Mouse (Mus musculus) heart, embryonic 14.5 days (tissue): Measurements from ENCODE around the gene Exoc4. TPM values are rescaled to one million over a fixed set of nuclear protein-coding genes. Genes with fewer than 3 reads are reported as not detected.

ENCODE experiments used
- ATAC-seq: fragments of 200-750 bp; cut with Nextera tagmentation; 2 replicates; pipeline ENCODE4 v1.8.0; 2017; ENCODE audit warnings: low read depth, moderate TSS enrichment; ENCODE audit not compliant: insufficient number of reproducible peaks, insufficient read depth, low FRiP score
- H3K27ac ChIP-seq, 2 experiments: fragments of 200-500 bp in 1 of 2; fragments of 300-500 bp in 1 of 2; sonication (generic) in 1 of 2; replicated peaks in 1 of 2; 2 replicates each; pipeline ENCODE4 v1.5.1; 2012 to 2014; ENCODE audit warnings: low read depth in 2 of 2, low read length in 2 of 2, control low read depth in 1 of 2, mild to moderate bottlenecking in 1 of 2, mixed read lengths in 1 of 2; ENCODE audit not compliant: control insufficient read depth in 1 of 2, insufficient read depth in 1 of 2
- H3K27me3 ChIP-seq: fragments of 300-500 bp; sonication (generic); 2 replicates; pipeline ENCODE4 v1.6.1; 2014; ENCODE audit warnings: mild to moderate bottlenecking, low read length, control low read depth; ENCODE audit not compliant: control insufficient read depth, insufficient read depth
- H3K36me3 ChIP-seq: fragments of 300-500 bp; sonication (generic); 2 replicates; pipeline ENCODE4 v1.6.1; 2014; ENCODE audit warnings: mild to moderate bottlenecking, control low read depth, low read length, mixed read lengths; ENCODE audit not compliant: control insufficient read depth, insufficient read depth
- H3K4me1 ChIP-seq, 2 experiments: fragments of 200-500 bp in 1 of 2; fragments of 300-500 bp in 1 of 2; sonication (generic) in 1 of 2; 2 replicates each; pipeline ENCODE4 v1.6.1; 2012 to 2014; ENCODE audit warnings: low read length in 2 of 2, control low read depth in 1 of 2, mixed read lengths in 1 of 2; ENCODE audit not compliant: control insufficient read depth in 2 of 2, insufficient read depth in 2 of 2
- H3K4me2 ChIP-seq: fragments of 300-500 bp; sonication (generic); 2 replicates; pipeline ENCODE4 v1.6.1; 2014; ENCODE audit warnings: mild to moderate bottlenecking, low read length
- H3K4me3 ChIP-seq, 2 experiments: fragments of 200-500 bp in 1 of 2; fragments of 300-500 bp in 1 of 2; sonication (generic) in 1 of 2; 2 replicates each; pipeline ENCODE4 v1.5.1; 2012 to 2014; ENCODE audit warnings: low read length in 2 of 2, mild to moderate bottlenecking in 2 of 2, control low read depth in 1 of 2, low read depth in 1 of 2, moderate library complexity in 1 of 2; ENCODE audit not compliant: control insufficient read depth in 1 of 2, insufficient read depth in 1 of 2
- H3K9ac ChIP-seq: fragments of 300-500 bp; sonication (generic); 2 replicates; pipeline ENCODE4 v1.6.1; 2014; ENCODE audit warnings: mild to moderate bottlenecking, low read length
- H3K9me3 ChIP-seq: fragments of 300-500 bp; sonication (generic); 2 replicates; pipeline ENCODE4 v1.6.1; 2016; ENCODE audit warnings: low read length, control low read depth; ENCODE audit not compliant: control insufficient read depth
- WGBS: fragments of 180-500 bp; shearing (Covaris S2); extraction: QIAGEN DNeasy Blood & Tissue Kit; methylation state at CpG from one replicate; pipeline ENCODE4 v1.1.7; 2014; 5-methylcytosine and 5-hydroxymethylcytosine counted together
- polyA plus RNA-seq: library from polyadenylated mRNA; unstranded; fragments of >200 nt; fragmentation: Nextera tagmentation; extraction: Ambion mirVana; gene quantifications from 2 replicates; pipeline ENCODE4 v1.2.1, GENCODE M21; 2014

Exoc4 gene
- polyA plus RNA-seq, 1 experiment from 2014 or later, result 26.0 TPM

- Histone ChIP-seq H3K4me3 (no peak overlapping the region), H3K36me3 (no peaks in the 10 kb centered on the region), H3K27ac (no peak overlapping the region), H3K27me3 (no peaks in the 10 kb centered on the region), H3K9me3 (no peaks in the 10 kb centered on the region), H3K9ac (no peak overlapping the region), H3K4me2 (no peak overlapping the region), H3K4me1 (peaks cover 0 to 3% of the 10 kb centered on the region in 2 experiments; a peak in 1 of 4 replicates)
- WGBS, result 51% methylated on average over 9 of the region's 9 CpGs
- ATAC-seq, result no peak
These were observed 635.3 kb downstream of the Exoc4 start for GRCm38 (mm10) chr6:33884141-33884683.

GRCm38 (mm10) chr6:33886941-33887340 lies 638.1 kb downstream of the Exoc4 start:
- Histone ChIP-seq H3K36me3 (no peaks in the 10 kb centered on the region), H3K4me1 (peaks cover 5 to 7% of the 10 kb centered on the region in 2 experiments), H3K4me2 (no peak overlapping the region), H3K9me3 (no peaks in the 10 kb centered on the region), H3K27ac (no peak overlapping the region), H3K4me3 (no peak overlapping the region), H3K27me3 (no peaks in the 10 kb centered on the region), H3K9ac (no peak overlapping the region)
- WGBS, result 79% methylated on average over 2 of the region's 2 CpGs
- ATAC-seq, result no peak

GRCm38 (mm10) chr6:33890926-33891325 lies 642.0 kb downstream of the Exoc4 start:
- no peak overlapping the region for H3K4me2 ChIP-seq
- WGBS, result 87% methylated on average over 1 of the region's 1 CpGs
- ATAC-seq, result no peak

GRCm38 (mm10) chr6:33892142-33892541 lies 643.3 kb downstream of the Exoc4 start:
- WGBS, result 21% methylated on average over 2 of the region's 2 CpGs

More at GRCm38 (mm10) chr6:33890926-33891325, 642.0 kb downstream of the Exoc4 start:
- Histone ChIP-seq H3K9me3 (no peaks in the 10 kb centered on the region), H3K27ac (no peak overlapping the region), H3K36me3 (no peaks in the 10 kb centered on the region), H3K9ac (no peak overlapping the region), H3K4me1 (peaks cover 6 to 20% of the 10 kb centered on the region in 2 experiments), H3K27me3 (no peaks in the 10 kb centered on the region), H3K4me3 (no peak overlapping the region)

GRCm38 (mm10) chr6:33899973-33900372 lies 651.1 kb downstream of the Exoc4 start:
- no peak overlapping the region for H3K27ac ChIP-seq
- no peak overlapping the region for H3K4me3 ChIP-seq
- no peak overlapping the region for H3K4me2 ChIP-seq
- no peak for ATAC-seq
- no peaks in the 10 kb centered on the region for H3K36me3 ChIP-seq
- no peak overlapping the region for H3K9ac ChIP-seq
- H3K27me3 ChIP-seq, result no peaks in the 10 kb centered on the region
- H3K9me3 ChIP-seq, result no peaks in the 10 kb centered on the region
- peaks cover under 1 to 23% of the 10 kb centered on the region in 2 experiments; a peak in 3 of 4 replicates for H3K4me1 ChIP-seq
- WGBS, result 77% methylated on average over 5 of the region's 5 CpGs

More at GRCm38 (mm10) chr6:33892142-33892541, 643.3 kb downstream of the Exoc4 start:
- H3K9ac ChIP-seq, result no peak overlapping the region
- H3K27ac ChIP-seq, result peak overlapping the region; percentile 24 to 44; a peak in 1 of 4 replicates
- peaks cover 6 to 20% of the 10 kb centered on the region in 2 experiments for H3K4me1 ChIP-seq
- H3K4me3 ChIP-seq, result no peak overlapping the region
- H3K36me3 ChIP-seq, result no peaks in the 10 kb centered on the region
- 0 out of 2 replicates have a peak, but pooled peaks have one; percentile 54 for ATAC-seq
- no peaks in the 10 kb centered on the region for H3K27me3 ChIP-seq
- H3K4me2 ChIP-seq, result no peak overlapping the region
- no peaks in the 10 kb centered on the region for H3K9me3 ChIP-seq

- H3K4me1 ChIP-seq, result peaks cover 2 to 18% of the 10 kb centered on the region in 2 experiments; a peak in 3 of 4 replicates
- H3K27ac ChIP-seq, result no peak overlapping the region
- ATAC-seq, result no peak
- 60% methylated on average over 4 of the region's 4 CpGs for WGBS
- H3K4me2 ChIP-seq, result no peak overlapping the region
- H3K9me3 ChIP-seq, result no peaks in the 10 kb centered on the region
- no peak overlapping the region for H3K9ac ChIP-seq
- H3K4me3 ChIP-seq, result no peak overlapping the region
- no peaks in the 10 kb centered on the region for H3K36me3 ChIP-seq
- H3K27me3 ChIP-seq, result no peaks in the 10 kb centered on the region
These were observed 651.7 kb downstream of the Exoc4 start for GRCm38 (mm10) chr6:33900615-33901014.

GRCm38 (mm10) chr6:33905099-33905498 lies 656.2 kb downstream of the Exoc4 start:
- Histone ChIP-seq H3K27me3 (no peaks in the 10 kb centered on the region), H3K9me3 (no peaks in the 10 kb centered on the region), H3K4me3 (no peak overlapping the region), H3K9ac (no peak overlapping the region), H3K4me2 (no peak overlapping the region), H3K4me1 (peaks cover 2 to 6% of the 10 kb centered on the region in 2 experiments; a peak in 3 of 4 replicates), H3K27ac (no peak overlapping the region), H3K36me3 (no peaks in the 10 kb centered on the region)
- no peak for ATAC-seq
- 14% methylated on average over 1 of the region's 1 CpGs for WGBS

GRCm38 (mm10) chr6:33910671-33911070 lies 661.8 kb downstream of the Exoc4 start:
- Histone ChIP-seq H3K4me3 (no peak overlapping the region), H3K9ac (no peak overlapping the region), H3K27me3 (no peaks in the 10 kb centered on the region), H3K4me1 (peaks cover 7 to 10% of the 10 kb centered on the region in 2 experiments), H3K27ac (no peak overlapping the region), H3K4me2 (no peak overlapping the region), H3K36me3 (no peaks in the 10 kb centered on the region), H3K9me3 (no peaks in the 10 kb centered on the region)
- no peak for ATAC-seq
- 81% methylated on average over 3 of the region's 3 CpGs for WGBS
